Mouse (Mus musculus) layer of hippocampus, adult 8-10 months (tissue): ENCODE results near the gene Olfr19. TPM values are rescaled to one million over a fixed set of nuclear protein-coding genes. Genes with fewer than 3 reads are reported as not detected.
"Not testable (repeated sequence)": the region's sequence is repeated elsewhere in the genome, so short reads cannot be mapped to it uniquely, and the experiment has no call there.

Experiments used
- DNase-seq, 2 experiments: peaks; one replicate each; pipeline ENCODE4 v3.0.0; 2022; ENCODE audit warnings: low spot score in 2 of 2
- total RNA-seq, 4 experiments: library from RNA; stranded (reverse); gene quantifications; 2 replicates each; pipeline ENCODE4 v1.2.4; 2022

Gene Olfr19
- total RNA-seq = not detected

DNA sequence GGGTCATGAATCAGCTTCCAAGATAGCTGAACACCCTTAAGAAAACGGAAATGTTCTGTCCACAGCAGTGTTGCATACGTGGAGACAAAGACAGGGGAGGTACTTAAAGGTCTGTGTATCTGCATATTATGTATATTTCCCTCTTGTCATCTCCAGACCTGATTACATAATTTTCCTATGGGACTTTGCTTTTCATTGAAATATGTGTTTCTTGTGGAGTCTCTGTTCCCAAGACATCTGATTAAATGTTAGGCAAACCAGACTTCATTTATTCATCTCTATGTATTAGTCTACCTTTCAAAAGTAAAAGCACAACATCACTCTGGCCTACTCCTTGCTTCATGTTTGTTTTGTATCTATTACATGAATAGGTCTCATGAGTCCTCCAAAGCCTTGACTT, at the start of gene Olfr19:
Gene Olfr19, minus strand, starts transcription at position 101 of the 400 bp plus-strand sequence.
- DNase-seq = no peak

GRCm38 (mm10) chr16:16684975-16685374, 8.8 kb upstream of the Olfr19 start:
- no peak for DNase-seq

DNA sequence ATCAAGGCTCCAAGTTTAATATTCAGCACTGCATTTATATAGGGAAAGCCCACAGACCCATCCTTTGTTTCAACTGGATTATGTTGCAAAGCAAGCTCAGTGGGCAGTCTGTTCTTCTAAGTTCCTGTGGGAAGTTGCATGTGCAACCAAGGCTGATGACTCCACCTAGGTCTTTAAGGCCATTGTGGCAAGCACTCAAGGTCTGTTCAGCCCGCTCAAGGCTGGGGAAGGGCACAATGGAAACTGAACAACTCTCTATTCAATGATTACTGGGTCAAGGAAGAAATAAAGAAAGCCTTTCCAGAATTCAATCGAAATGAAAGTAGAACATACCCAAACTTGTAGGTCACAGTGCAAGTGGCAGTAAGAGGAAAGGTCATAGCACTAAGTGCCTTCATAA, 7.8 kb upstream of the Olfr19 start:
- no peak for DNase-seq

- DNase-seq = no peak
Measured at GRCm38 (mm10) chr16:16664994-16665393, 11.2 kb downstream of the Olfr19 start.

- DNase-seq = not testable (repeated sequence)
Measured at GRCm38 (mm10) chr16:16664516-16664915, 11.7 kb downstream of the Olfr19 start.

DNA sequence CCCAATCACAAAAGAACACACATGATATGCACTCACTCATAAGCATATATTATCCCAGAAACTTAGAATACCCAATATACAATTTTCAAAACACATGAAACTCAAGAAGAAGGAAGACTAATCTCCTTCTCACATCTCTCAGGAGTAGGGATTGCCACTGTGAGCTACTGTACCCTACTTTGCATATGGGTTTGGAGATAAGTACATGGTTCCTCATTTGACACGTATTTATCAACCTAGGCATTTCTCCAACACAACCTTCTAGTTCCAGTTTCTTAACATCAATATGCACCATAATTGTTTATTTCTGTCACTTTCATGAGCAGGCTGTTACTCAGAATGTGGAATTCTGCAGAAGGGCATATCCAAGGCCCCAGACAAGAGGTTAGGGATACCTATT, 31.1 kb downstream of the Olfr19 start:
- DNase-seq = no peak

DNA sequence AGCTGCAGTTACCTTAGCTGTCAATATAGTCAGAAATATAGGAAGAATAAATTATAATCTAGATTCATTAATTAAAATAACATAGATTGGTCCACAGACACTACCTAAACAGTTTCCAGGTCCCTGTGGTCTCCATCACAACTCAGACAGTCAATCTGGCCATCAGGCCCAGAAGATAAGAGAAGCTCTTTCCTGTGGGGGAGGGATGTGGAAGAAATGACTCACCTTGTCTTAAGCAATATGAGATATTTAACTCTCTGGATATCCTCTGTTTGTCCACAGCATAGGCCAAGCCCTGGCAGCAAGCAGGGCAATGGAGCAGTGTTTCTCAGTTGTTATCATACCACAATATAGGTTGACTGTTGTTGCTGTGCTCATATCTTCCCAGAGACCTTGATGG, 42.5 kb downstream of the Olfr19 start:
- DNase-seq = no peak

Other genes starting within 250 kb of the Olfr19 start
- 10 to 100 TPM; 40.3 to 50.2 (median 46.9) TPM for gene Fgd4, start 75.9 kb downstream of the Olfr19 start, total RNA-seq
- 10 to 100 TPM in 3 of 4 experiments, 1 to 10 TPM in 1; 8.6 to 13.3 (median 11.1) TPM for gene Spag6l, start 153.1 kb upstream of the Olfr19 start, total RNA-seq
- gene Igll1, start 187.6 kb upstream of the Olfr19 start, total RNA-seq = not detected
- gene Top3b, start 194.3 kb upstream of the Olfr19 start, total RNA-seq = 10 to 100 TPM; 68.6 to 86.2 (median 73.0) TPM
- gene Vpreb1, start 194.4 kb upstream of the Olfr19 start, total RNA-seq = 1 to 10 TPM in 1 of 4 experiments, not detected in 3; 1.9 TPM
- gene Ppm1f, start 220.1 kb upstream of the Olfr19 start, total RNA-seq = 10 to 100 TPM; 46.5 to 59.4 (median 51.9) TPM